Mouse (Mus musculus) telencephalon, adult 2 months (tissue): ENCODE data around the gene Gm11549.
A peak's percentile ranks its signal among the peaks of the same experiment; 100 is the strongest.

Experiments
- DNase-seq: peaks from one replicate; pipeline ENCODE4 v3.0.0-alpha.2; 2011; ENCODE audit warnings: low read depth, low spot score

Gene Gm11549

GRCm38 (mm10) chr3:36481776-36482193, 39.8 kb downstream of the Gm11549 start:
- no peak for DNase-seq

- no peak for DNase-seq
Measured at GRCm38 (mm10) chr3:36480486-36480885, 41.1 kb downstream of the Gm11549 start.

DNA sequence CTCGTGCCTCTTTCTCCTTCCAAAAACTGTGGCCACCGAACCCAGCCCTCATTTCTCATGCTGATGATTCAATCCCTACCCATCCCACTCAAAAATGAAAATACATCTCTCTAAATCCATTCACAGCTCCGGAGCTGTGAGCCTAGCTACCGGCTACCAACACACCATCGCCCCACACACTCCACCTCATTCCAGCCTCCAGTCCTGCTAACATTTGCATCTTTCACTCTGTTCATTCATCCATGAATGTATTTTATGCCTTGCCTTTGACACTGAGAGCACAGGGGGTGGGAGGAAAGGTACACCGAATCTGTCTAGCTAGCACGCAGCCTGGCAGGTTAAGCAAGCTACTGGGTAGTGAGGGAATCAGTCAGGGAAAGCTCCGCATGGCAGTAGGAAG, 42.8 kb downstream of the Gm11549 start:
- DNase-seq: peak; percentile 68

GRCm38 (mm10) chr3:36476261-36477155, 45.1 kb downstream of the Gm11549 start:
- DNase-seq: no peak

GRCm38 (mm10) chr3:36475532-36476087, 46.0 kb downstream of the Gm11549 start, which contains the start of the genes Anxa5 and 1810062G17Rik:
TSS of gene Anxa5 (minus strand) at chr3:36475894.
TSS of gene 1810062G17Rik (plus strand) at chr3:36475937.
- DNase-seq: peak; percentile 83

GRCm38 (mm10) chr3:36474938-36475483, 46.6 kb downstream of the Gm11549 start:
- peak; percentile 78 for DNase-seq

DNA sequence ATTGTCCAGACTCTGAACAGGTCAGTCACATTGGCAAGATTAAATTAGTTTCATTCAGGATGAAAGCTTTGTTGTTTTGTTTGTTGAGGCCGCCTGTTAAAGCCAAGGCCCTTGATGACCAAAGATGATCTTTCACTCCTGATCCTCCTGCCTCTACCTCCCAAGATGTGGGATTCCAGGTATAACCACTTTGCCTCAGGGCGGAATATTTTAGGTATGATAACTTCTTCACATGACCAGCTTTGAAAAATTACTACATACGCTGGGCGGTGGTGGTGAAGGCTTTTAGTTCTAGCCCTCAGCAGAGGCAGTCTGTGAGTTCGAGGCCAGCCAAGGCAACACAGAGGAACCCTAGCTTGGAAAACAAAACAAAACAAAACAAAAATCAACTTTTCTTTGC, 47.2 kb downstream of the Gm11549 start:
- DNase-seq: no peak

DNA sequence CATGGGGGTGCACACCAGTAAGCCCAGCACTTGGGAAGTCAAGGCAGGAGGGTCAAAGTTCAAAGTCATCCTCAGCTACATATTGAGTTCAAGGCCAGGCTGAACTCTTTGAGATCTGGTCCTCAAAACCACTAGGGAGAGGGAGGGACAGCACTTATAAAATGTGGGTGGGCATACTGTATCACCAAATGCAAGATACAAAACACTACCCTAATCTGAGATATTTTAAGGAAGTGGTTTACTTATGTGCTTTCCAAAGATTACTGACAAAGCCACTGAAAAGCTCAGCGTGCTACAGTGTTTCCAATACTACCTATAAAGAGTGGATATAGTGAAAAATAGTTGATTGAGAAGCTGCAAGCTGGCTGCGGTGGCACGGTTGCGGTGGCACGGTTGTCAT, 48.4 kb downstream of the Gm11549 start:
- DNase-seq: no peak

DNA sequence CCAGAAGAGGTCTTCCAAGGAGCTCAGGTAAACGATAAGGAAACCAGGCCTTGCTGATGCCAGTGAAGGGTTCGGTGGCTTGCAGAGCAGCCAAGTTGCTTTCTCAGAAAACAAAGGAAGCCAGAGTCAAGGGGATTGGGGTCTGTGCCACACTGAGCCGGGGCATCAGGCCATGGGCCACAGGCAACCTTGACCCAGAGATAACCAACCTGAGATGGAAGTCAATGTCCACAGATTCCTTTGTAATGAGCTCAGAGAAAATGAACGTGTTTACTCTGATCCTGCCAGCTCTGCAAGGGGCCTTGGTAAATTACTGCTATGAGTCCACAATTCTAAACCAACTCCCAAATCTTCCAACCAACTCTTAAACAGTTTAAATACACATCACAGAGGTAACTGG, 49.8 kb downstream of the Gm11549 start:
- no peak for DNase-seq

- DNase-seq: no peak
Measured at GRCm38 (mm10) chr3:36468871-36469270, 52.7 kb downstream of the Gm11549 start.

- DNase-seq: no peak
Measured at GRCm38 (mm10) chr3:36467632-36468031, 54.0 kb downstream of the Gm11549 start.

GRCm38 (mm10) chr3:36465538-36465937, 56.1 kb downstream of the Gm11549 start:
- DNase-seq: no peak
